Mouse (Mus musculus) forebrain, embryonic 11.5 days (tissue): ENCODE data around the gene Dab1. TPM values are rescaled to one million over a fixed set of nuclear protein-coding genes. Genes with fewer than 3 reads are reported as not detected.
A peak's percentile ranks its signal among the peaks of the same experiment; 100 is the strongest.

Source experiments
- ATAC-seq: fragments of 200-750 bp; cut with Nextera tagmentation; replicated peaks from 2 replicates; pipeline ENCODE4 v1.8.0; 2017; ENCODE audit warnings: moderate TSS enrichment; ENCODE audit not compliant: low FRiP score
- DNase-seq: peaks from one replicate; pipeline ENCODE4 v3.0.0-alpha.2; 2017; ENCODE audit warnings: low spot score
- H3K27ac ChIP-seq: fragments of 300-500 bp; sonication (generic); 2 replicates; pipeline ENCODE4 v1.5.1; 2014; ENCODE audit warnings: low read depth, low read length
- H3K27me3 ChIP-seq: fragments of 300-500 bp; sonication (generic); 2 replicates; pipeline ENCODE4 v1.6.1; 2014; ENCODE audit warnings: mild to moderate bottlenecking, low read length, mixed read lengths; ENCODE audit not compliant: control insufficient read depth, insufficient read depth
- H3K36me3 ChIP-seq: fragments of 300-500 bp; sonication (generic); 2 replicates; pipeline ENCODE4 v1.6.1; 2014; ENCODE audit warnings: mild to moderate bottlenecking, low read length, moderate library complexity, mixed read lengths; ENCODE audit not compliant: control insufficient read depth, insufficient read depth
- H3K4me1 ChIP-seq: fragments of 300-500 bp; sonication (generic); replicated peaks from 2 replicates; pipeline ENCODE4 v1.6.1; 2014; ENCODE audit warnings: low read length, mixed read lengths; ENCODE audit not compliant: control insufficient read depth, insufficient read depth
- H3K4me2 ChIP-seq: fragments of 300-500 bp; sonication (generic); 2 replicates; pipeline ENCODE4 v1.6.1; 2014; ENCODE audit warnings: low read depth, mild to moderate bottlenecking, low read length, moderate library complexity, mixed read lengths; ENCODE audit not compliant: severe bottlenecking
- H3K4me3 ChIP-seq: fragments of 300-500 bp; sonication (generic); 2 replicates; pipeline ENCODE4 v1.5.1; 2014; ENCODE audit warnings: low read depth, low read length
- H3K9ac ChIP-seq: fragments of 300-500 bp; sonication (generic); 2 replicates; pipeline ENCODE4 v1.6.1; 2014; ENCODE audit warnings: low read length
- H3K9me3 ChIP-seq: fragments of 300-500 bp; sonication (generic); 2 replicates; pipeline ENCODE4 v1.6.1; 2016; ENCODE audit warnings: low read length, mixed read lengths; ENCODE audit not compliant: control insufficient read depth
- WGBS: fragments of 180-500 bp; shearing (Covaris S2); extraction: QIAGEN DNeasy Blood & Tissue Kit; methylation state at CpG from one replicate; pipeline ENCODE4 v1.1.7; 2014; 5-methylcytosine and 5-hydroxymethylcytosine counted together
- polyA plus RNA-seq: library from polyadenylated mRNA; unstranded; fragments of >200 nt; fragmentation: Nextera tagmentation; extraction: Ambion mirVana; gene quantifications from 2 replicates; pipeline ENCODE4 v1.2.1, GENCODE M21; 2014

Gene Dab1
- polyA plus RNA-seq, 1 experiment from 2014 or later = 51.6 TPM

DNA sequence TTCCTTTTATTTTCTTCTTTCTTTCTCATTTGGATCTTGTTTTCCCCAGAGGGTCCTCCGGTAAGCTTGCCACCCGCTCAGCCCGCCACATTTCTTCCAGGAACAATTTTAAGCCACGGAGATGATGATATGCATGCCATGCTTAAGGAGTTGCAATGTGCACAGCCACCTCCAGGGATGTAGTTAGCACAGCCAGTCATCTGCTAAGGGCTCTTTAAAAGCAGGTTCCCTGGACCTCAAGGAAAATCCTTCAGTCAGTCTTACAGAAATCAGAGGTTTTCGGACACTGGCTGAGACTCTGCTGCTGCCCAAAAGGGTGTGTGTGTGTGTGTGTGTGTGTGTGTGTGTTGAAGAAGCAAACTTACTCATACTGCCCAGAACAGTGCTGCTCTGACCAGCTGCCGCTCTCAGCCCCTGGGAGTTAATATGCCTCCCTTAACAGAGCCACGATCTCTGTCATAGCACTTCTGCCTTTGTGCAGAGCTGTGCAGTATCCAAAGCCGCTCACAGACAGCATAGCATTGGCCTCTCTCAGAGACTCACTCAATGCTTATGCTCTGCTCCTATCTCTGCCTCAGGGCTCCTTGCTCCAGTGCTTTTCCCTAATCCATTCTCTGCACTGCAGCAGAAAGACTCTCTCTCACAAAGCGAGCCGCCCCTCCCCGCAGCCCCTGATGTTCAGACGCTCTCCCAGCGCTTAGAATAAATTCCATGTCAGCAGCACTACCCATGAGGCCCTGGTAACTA is 1141.9 kb downstream of the Dab1 start:
- Histone ChIP-seq H3K4me3 (no peak overlapping the region), H3K9me3 (no peaks in the 10 kb centered on the region), H3K27ac (no peak overlapping the region), H3K4me1 (no peaks in the 10 kb centered on the region), H3K27me3 (no peaks in the 10 kb centered on the region), H3K36me3 (no peaks in the 10 kb centered on the region), H3K4me2 (no peak overlapping the region), H3K9ac (no peak overlapping the region)
- ATAC-seq (peak; percentile 71), DNase-seq (no peak)
- 54% methylated on average over 13 of the region's 13 CpGs for WGBS

DNA sequence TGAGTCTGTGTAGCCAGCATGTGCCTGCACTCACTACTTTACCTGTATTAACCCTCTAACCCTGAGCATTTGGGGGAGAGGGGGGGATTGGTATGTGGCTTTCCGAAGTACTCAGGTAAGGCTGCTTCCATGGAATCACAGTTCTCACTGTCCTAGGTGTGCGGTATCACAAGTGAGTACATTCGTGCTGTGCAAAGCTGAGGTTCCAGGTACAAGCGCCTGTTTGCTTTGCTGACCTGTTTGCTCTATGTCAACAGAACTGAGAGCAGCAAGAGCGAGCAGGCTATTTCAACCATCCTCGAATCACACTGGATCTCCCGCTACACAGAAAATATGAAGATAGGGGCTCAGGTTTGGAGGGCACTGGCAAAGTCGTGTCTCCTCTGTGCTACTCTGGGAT is 1146.9 kb downstream of the Dab1 start, which contains the start of gene C8b:
TSS of gene C8b (plus strand) at position 253 of the 400 bp plus-strand sequence.
- no peaks in the 10 kb centered on the region for H3K4me1 ChIP-seq
- no peak for ATAC-seq
- 97% methylated on average over 8 of the region's 8 CpGs for WGBS
- no peaks in the 10 kb centered on the region for H3K9me3 ChIP-seq
- no peaks in the 10 kb centered on the region for H3K36me3 ChIP-seq
- H3K27me3 ChIP-seq = no peaks in the 10 kb centered on the region
- no peak within 1 kb of the TSS for H3K27ac ChIP-seq
- H3K4me3 ChIP-seq = no peak within 1 kb of the TSS
- H3K4me2 ChIP-seq = no peak within 1 kb of the TSS
- no peak for DNase-seq
- no peak within 1 kb of the TSS for H3K9ac ChIP-seq

DNA sequence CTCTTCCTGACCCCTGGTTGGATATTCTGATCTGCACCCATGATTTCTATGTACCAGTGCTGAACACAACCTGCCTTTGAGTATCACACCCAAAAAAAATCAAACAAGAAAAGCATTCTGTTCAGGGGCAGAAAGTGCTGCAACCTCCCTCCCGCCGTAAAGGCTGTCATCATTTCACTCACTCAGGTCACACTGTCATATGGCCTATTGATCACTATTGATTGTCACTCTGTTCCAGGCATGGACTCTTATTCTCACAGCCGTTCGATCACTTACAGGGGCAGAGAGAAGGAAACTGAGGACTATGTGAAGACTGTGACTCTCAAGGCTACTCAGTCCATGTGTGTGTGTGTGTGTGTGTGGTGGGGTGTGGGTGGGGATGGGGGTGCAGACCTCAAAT is 1149.0 kb downstream of the Dab1 start:
- no peaks in the 10 kb centered on the region for H3K36me3 ChIP-seq
- no peaks in the 10 kb centered on the region for H3K27me3 ChIP-seq
- 86% methylated on average over 4 of the region's 4 CpGs for WGBS
- H3K9me3 ChIP-seq = no peaks in the 10 kb centered on the region
- DNase-seq (no peak), ATAC-seq (no peak)
- H3K27ac ChIP-seq = no peak overlapping the region
- no peak overlapping the region for H3K4me3 ChIP-seq
- H3K9ac ChIP-seq = no peak overlapping the region
- H3K4me2 ChIP-seq = no peak overlapping the region
- H3K4me1 ChIP-seq = no peaks in the 10 kb centered on the region

DNA sequence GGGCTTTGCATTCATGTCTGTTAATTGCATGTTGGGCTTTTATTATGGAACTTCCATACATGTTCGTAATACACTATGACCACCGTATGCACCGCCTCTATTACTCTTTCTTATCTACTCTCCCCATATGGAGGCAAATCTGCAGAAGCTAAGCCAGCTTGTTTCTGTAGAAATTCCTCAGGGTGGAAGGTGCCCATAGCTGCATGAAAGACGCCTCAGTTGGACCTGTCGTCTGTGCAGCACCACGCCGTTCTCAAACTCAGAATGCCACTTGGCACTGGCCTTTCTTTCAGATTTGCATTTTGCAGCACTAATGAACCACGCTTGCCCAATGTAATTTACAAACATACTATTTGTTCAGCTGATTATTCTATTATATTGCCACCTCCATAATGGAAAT is 1150.4 kb downstream of the Dab1 start:
- H3K4me1 ChIP-seq = no peaks in the 10 kb centered on the region
- 89% methylated on average over 8 of the region's 8 CpGs for WGBS
- H3K4me3 ChIP-seq = no peak overlapping the region
- H3K27ac ChIP-seq = no peak overlapping the region
- DNase-seq = no peak
- H3K9ac ChIP-seq = no peak overlapping the region
- ATAC-seq = no peak
- no peaks in the 10 kb centered on the region for H3K9me3 ChIP-seq
- no peaks in the 10 kb centered on the region for H3K36me3 ChIP-seq
- no peaks in the 10 kb centered on the region for H3K27me3 ChIP-seq
- no peak overlapping the region for H3K4me2 ChIP-seq

DNA sequence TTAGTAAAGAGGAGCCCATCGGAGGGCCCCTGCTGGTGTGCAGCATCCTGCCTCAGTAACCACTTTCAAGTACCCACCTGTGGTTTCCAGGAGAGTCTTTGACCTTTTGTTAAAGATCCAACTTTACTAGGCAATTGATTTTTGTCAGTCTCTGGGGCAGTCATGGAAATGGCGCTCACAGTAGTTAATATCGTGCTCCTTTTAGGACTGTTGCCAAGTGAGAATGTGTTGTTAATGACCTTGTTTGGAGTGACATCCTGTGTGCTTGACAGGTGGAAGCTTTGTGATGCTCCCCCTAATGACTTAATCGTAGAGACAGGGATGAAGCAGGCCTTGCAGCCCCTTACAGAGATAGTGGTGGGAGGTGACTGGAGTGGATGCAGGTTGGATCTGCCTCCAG is 1151.2 kb downstream of the Dab1 start:
- H3K27ac ChIP-seq = no peak overlapping the region
- no peaks in the 10 kb centered on the region for H3K36me3 ChIP-seq
- no peaks in the 10 kb centered on the region for H3K27me3 ChIP-seq
- ATAC-seq (no peak), DNase-seq (no peak)
- WGBS = 79% methylated on average over 4 of the region's 4 CpGs
- no peaks in the 10 kb centered on the region for H3K4me1 ChIP-seq
- no peaks in the 10 kb centered on the region for H3K9me3 ChIP-seq
- no peak overlapping the region for H3K4me3 ChIP-seq
- no peak overlapping the region for H3K4me2 ChIP-seq
- H3K9ac ChIP-seq = no peak overlapping the region

DNA sequence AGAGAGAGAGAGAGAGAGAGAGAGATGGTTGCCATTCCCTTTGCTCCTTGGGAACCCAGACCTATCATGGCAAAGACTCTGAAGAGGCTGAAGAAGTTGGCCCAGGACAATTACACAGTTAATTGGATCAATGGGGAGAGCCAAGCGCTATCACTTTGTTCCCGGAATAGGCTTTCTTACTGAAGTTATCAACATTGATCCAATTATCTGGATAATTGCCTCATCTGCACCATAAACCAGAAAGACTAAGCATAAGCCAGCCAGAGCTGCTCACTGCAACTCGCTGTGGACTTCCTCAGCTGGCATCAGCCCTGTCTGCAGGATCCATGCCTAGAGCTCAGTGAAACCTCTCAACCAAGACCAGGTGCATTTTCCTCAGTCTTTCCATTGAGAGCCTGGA is 1156.4 kb downstream of the Dab1 start:
- Histone ChIP-seq H3K36me3 (no peaks in the 10 kb centered on the region), H3K27me3 (no peaks in the 10 kb centered on the region), H3K4me2 (no peak overlapping the region), H3K27ac (no peak overlapping the region), H3K9ac (no peak overlapping the region), H3K4me3 (no peak overlapping the region), H3K4me1 (no peaks in the 10 kb centered on the region), H3K9me3 (no peaks in the 10 kb centered on the region)
- ATAC-seq (no peak), DNase-seq (no peak)
- 49% methylated on average over 3 of the region's 3 CpGs for WGBS

DNA sequence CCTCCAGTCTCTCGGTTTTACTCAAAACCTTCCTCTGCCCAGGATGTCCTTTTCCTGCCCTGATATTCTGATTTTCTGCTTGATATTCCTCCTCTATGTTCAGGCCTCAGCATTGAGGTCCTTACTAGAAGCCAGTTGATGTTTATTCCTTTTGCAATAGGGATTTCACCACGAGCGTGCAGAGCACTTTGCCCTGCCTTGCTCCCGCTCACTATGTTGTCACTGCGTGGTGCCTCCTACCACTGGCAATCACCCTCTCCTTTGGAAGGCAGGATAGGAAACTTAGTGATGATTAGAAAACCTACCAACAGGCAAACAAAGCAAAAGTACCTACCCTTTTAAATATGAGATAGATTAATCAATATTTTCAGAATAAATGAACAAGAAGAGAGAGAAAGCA is 1160.3 kb downstream of the Dab1 start:
- no peaks in the 10 kb centered on the region for H3K36me3 ChIP-seq
- no peak overlapping the region for H3K4me3 ChIP-seq
- H3K4me1 ChIP-seq = no peaks in the 10 kb centered on the region
- WGBS = 86% methylated on average over 5 of the region's 5 CpGs
- ATAC-seq (no peak), DNase-seq (no peak)
- H3K4me2 ChIP-seq = no peak overlapping the region
- no peak overlapping the region for H3K9ac ChIP-seq
- no peak overlapping the region for H3K27ac ChIP-seq
- no peaks in the 10 kb centered on the region for H3K9me3 ChIP-seq
- H3K27me3 ChIP-seq = no peaks in the 10 kb centered on the region

DNA sequence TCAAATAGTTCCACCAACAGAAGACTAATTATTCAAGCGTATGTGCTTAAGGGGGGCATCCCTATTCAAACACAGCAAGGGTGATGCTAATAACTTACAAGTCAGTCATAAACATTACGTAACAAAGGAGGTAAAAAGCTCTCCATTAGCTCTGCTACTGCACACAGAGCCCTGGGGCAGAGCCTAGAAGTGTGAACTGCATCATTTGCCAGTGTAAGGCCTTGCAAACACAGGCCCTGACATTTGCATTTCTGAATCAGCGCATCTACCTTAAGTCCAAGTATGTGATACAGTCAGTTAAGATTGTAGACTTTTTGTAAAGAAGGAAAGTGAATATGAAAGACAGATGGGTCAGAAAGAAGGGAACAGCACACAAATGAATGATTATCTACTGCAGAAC is 1162.3 kb downstream of the Dab1 start:
- Histone ChIP-seq H3K4me2 (no peak overlapping the region), H3K4me1 (no peaks in the 10 kb centered on the region), H3K36me3 (no peaks in the 10 kb centered on the region), H3K9ac (no peak overlapping the region), H3K27ac (no peak overlapping the region), H3K4me3 (no peak overlapping the region), H3K27me3 (no peaks in the 10 kb centered on the region), H3K9me3 (no peaks in the 10 kb centered on the region)
- DNase-seq (no peak), ATAC-seq (no peak)
- WGBS = 87% methylated on average over 3 of the region's 3 CpGs

DNA sequence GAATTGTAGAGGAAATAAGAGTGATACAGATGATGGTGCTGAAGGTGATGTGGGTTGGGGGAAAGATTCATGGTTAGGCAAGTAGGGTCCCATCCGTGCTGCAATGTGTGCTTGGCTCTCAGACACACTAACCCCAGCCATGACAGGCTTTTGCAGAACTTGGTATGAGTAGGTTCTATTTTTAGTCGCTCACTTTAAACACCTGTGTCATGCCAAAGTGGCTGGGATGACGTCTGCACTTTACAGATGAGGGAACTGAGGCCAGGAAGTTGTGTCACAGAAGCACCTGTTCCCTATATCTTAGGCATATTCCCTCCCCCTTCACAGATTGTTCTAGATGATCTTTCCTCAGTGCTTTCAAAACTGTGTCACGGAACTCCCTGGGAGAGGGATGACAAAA is 1163.2 kb downstream of the Dab1 start:
- WGBS = 86% methylated on average over 4 of the region's 4 CpGs
- H3K27me3 ChIP-seq = no peaks in the 10 kb centered on the region
- ATAC-seq = no peak
- no peaks in the 10 kb centered on the region for H3K36me3 ChIP-seq
- no peak overlapping the region for H3K4me2 ChIP-seq
- H3K9ac ChIP-seq = no peak overlapping the region
- H3K4me1 ChIP-seq = no peaks in the 10 kb centered on the region
- H3K27ac ChIP-seq = no peak overlapping the region
- H3K9me3 ChIP-seq = no peaks in the 10 kb centered on the region
- DNase-seq = no peak
- H3K4me3 ChIP-seq = no peak overlapping the region
